Mouse (Mus musculus) G1E (cell line): ENCODE results near the gene Iqcf1. TPM values are rescaled to one million over a fixed set of nuclear protein-coding genes. Genes with fewer than 3 reads are reported as not detected.
A peak's percentile ranks its signal among the peaks of the same experiment; 100 is the strongest.
"Not testable (repeated sequence)": the region's sequence is repeated elsewhere in the genome, so short reads cannot be mapped to it uniquely, and the experiment has no call there.

Experiments used
- ATAC-seq: 2 replicates; pipeline ENCODE4 v1.8.0; 2016; ENCODE audit warnings: mild to moderate bottlenecking; ENCODE audit not compliant: insufficient number of reproducible peaks, poor library complexity, low FRiP score, severe bottlenecking; ENCODE audit errors: extremely low read depth
- DNase-seq: peaks from one replicate; pipeline ENCODE4 v3.0.0; 2012; ENCODE audit warnings: low spot score
- H3K27me3 ChIP-seq: 2 replicates; pipeline ENCODE4 v1.6.1; 2012; ENCODE audit warnings: mild to moderate bottlenecking, low read length, inconsistent platforms; ENCODE audit not compliant: insufficient read depth
- H3K36me3 ChIP-seq: replicated peaks from 2 replicates; pipeline ENCODE3; 2012; ENCODE audit warnings: mild to moderate bottlenecking, inconsistent platforms
- H3K4me1 ChIP-seq: 2 replicates; pipeline ENCODE4 v1.6.1; 2012; ENCODE audit warnings: low read depth, low read length, inconsistent platforms, mixed read lengths; ENCODE audit not compliant: insufficient read depth
- H3K4me3 ChIP-seq: 2 replicates; pipeline ENCODE4 v1.5.1; 2012; ENCODE audit warnings: low read depth, mild to moderate bottlenecking, inconsistent platforms, low read length, moderate library complexity, mixed read lengths
- H3K9me3 ChIP-seq: replicated peaks from 2 replicates; pipeline ENCODE4 v1.6.1; 2012; ENCODE audit warnings: inconsistent platforms
- CTCF ChIP-seq: IDR thresholded peaks from 2 replicates; pipeline ENCODE4 v1.5.1; 2012; ENCODE audit warnings: low read depth, low read length, inconsistent platforms, mixed read lengths
- GATA1 ChIP-seq: IDR thresholded peaks from 2 replicates; pipeline ENCODE4 v1.6.1; 2012; ENCODE audit warnings: borderline replicate concordance, low read length, inconsistent platforms, mixed read lengths
- GATA2 ChIP-seq: IDR thresholded peaks from 2 replicates; pipeline ENCODE4 v1.6.1; 2012; ENCODE audit warnings: low read depth, low read length, inconsistent platforms, borderline replicate concordance
- POLR2AphosphoS5 ChIP-seq: IDR thresholded peaks from 2 replicates; pipeline ENCODE4 v1.6.1; 2012; ENCODE audit warnings: low read depth, low read length, inconsistent platforms; ENCODE audit not compliant: insufficient replicate concordance
- TAL1 ChIP-seq: conservative IDR thresholded peaks from 2 replicates; pipeline ENCODE4 v1.6.1; 2012; ENCODE audit warnings: low read depth, low read length, inconsistent platforms, mixed read lengths
- polyA plus RNA-seq: library from polyadenylated mRNA; stranded (reverse); fragments of >175 nt; gene quantifications from 2 replicates; pipeline ENCODE4 v1.2.3, GENCODE M21; 2012
- total RNA-seq, 2 experiments: library from RNA; stranded (forward) in 1 of 2; stranded (reverse) in 1 of 2; fragments of 200-1000 nt in 1 of 2; fragments of >200 nt in 1 of 2; fragmentation: Nextera tagmentation in 1 of 2; gene quantifications; 2 replicates each; pipeline ENCODE4 v1.2.3; 2014 to 2017

Iqcf1 gene
- total and polyA plus RNA-seq, 3 experiments, result not detected

DNA sequence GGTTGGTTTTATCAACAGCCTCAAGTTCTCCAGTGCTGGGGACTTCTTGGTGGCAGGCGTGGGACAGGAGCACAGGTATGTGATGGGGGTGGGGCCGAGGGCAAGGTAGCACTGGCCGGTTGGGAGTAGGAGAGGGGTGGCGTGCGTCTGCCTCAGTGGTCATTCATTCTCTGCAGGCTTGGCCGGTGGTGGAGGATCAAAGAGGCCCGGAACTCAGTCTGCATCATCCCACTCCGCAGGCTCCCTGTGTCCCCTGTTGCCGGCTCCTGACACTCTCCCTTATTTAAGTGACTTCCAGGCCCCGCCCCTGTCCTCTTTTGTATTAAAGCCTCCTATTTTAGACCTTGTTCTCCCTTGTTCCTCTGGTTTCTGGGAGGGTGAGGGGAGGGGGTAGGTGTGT lies 14.7 kb upstream of the Iqcf1 start:
- ATAC-seq (no peak), DNase-seq (no peak)
- Histone ChIP-seq H3K36me3 (peaks cover 67% of the 10 kb centered on the region), H3K27me3 (no peaks in the 10 kb centered on the region), H3K4me1 (peaks cover 25% of the 10 kb centered on the region), H3K4me3 (no peak overlapping the region), H3K9me3 (no peaks in the 10 kb centered on the region)
- TF ChIP-seq GATA1, result no peak

- peaks cover 48% of the 10 kb centered on the region for H3K36me3 ChIP-seq
- ATAC-seq, result not testable (repeated sequence)
Observed at GRCm38 (mm10) chr9:106487602-106488001, 12.2 kb upstream of the Iqcf1 start.

GRCm38 (mm10) chr9:106501846-106502245 lies 2.1 kb downstream of the Iqcf1 start:
- H3K9me3 ChIP-seq, result no peaks in the 10 kb centered on the region
- H3K4me3 ChIP-seq, result no peak overlapping the region
- H3K27me3 ChIP-seq, result peaks cover 21% of the 10 kb centered on the region
- H3K4me1 ChIP-seq, result no peaks in the 10 kb centered on the region
- no peaks in the 10 kb centered on the region for H3K36me3 ChIP-seq
- DNase-seq (no peak), ATAC-seq (no peak)
- TF ChIP-seq GATA1 (no peak), CTCF (no peak), GATA2 (no peak), TAL1 (no peak), POLR2AphosphoS5 (no peak)

More at GRCm38 (mm10) chr9:106487602-106488001, 12.2 kb upstream of the Iqcf1 start:
- H3K4me3 ChIP-seq, DNase-seq, H3K27me3 ChIP-seq, H3K9me3 ChIP-seq: not testable (repeated sequence)
- peaks cover 12% of the 10 kb centered on the region for H3K4me1 ChIP-seq

- no peak for ATAC-seq
- no peaks in the 10 kb centered on the region for H3K9me3 ChIP-seq
- TF ChIP-seq POLR2AphosphoS5, result no peak
- no peak for TF ChIP-seq TAL1
- TF ChIP-seq GATA1, result no peak
- no peak for TF ChIP-seq GATA2
- TF ChIP-seq CTCF, result no peak
Observed at GRCm38 (mm10) chr9:106504246-106504645, 4.5 kb downstream of the Iqcf1 start.

GRCm38 (mm10) chr9:106509356-106509755 lies 9.6 kb downstream of the Iqcf1 start:
- Histone ChIP-seq H3K4me3 (no peak overlapping the region), H3K27me3 (peaks cover 8% of the 10 kb centered on the region), H3K36me3 (no peaks in the 10 kb centered on the region), H3K9me3 (no peaks in the 10 kb centered on the region), H3K4me1 (peaks cover 21% of the 10 kb centered on the region)
- DNase-seq, result no peak
- TF ChIP-seq GATA2 (no peak), POLR2AphosphoS5 (no peak), GATA1 (no peak), CTCF (no peak), TAL1 (no peak)
- no peak for ATAC-seq

More at GRCm38 (mm10) chr9:106504246-106504645, 4.5 kb downstream of the Iqcf1 start:
- H3K4me3 ChIP-seq, result no peak overlapping the region
- H3K27me3 ChIP-seq, result peaks cover 24% of the 10 kb centered on the region
- no peaks in the 10 kb centered on the region for H3K4me1 ChIP-seq
- H3K36me3 ChIP-seq, result no peaks in the 10 kb centered on the region
- DNase-seq, result no peak

DNA sequence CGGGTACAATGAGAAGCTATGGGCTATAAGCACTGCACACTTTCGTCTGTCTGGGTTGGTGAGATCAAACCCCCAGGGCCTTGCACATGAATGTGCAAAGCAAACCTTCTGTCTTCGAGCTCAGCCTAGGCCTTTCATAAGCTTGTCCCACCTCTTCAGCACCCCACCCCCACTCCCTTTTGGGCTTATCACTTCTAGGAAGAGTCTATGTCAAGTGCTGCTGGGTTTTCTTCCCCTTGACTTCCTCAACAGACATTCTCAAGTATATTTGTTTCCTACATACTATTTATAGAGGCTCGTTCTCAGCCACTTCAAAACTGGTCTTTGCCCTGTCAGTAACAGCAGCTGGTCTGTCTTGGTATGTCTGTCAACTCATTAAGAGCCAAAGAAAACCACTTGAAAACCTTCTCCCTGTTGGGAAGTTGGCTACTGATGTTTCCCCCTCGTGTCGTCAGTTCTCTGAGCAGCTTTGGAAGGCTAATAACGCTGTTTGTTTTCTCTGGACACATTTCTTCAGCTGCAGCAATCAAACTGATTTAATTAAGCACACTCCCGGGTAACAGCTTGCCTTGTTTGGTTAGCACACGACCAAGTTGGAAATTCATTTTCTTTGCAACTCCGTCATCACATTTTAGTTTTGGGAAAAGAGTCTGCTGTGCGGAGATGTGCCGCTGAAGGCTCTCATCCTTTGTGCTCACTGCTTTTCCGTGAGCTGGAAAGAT lies 13.1 kb downstream of the Iqcf1 start:
- H3K36me3 ChIP-seq, result no peaks in the 10 kb centered on the region
- no peaks in the 10 kb centered on the region for H3K9me3 ChIP-seq
- DNase-seq (peak; percentile 43), ATAC-seq (no peak; the same call in 1 of the 2 replicates)
- peaks cover 4% of the 10 kb centered on the region for H3K27me3 ChIP-seq
- H3K4me1 ChIP-seq, result peaks cover 35% of the 10 kb centered on the region
- TF ChIP-seq TAL1 (no peak), CTCF (no peak), POLR2AphosphoS5 (no peak), GATA1 (no peak), GATA2 (no peak)
- H3K4me3 ChIP-seq, result no peak overlapping the region; the same call in 1 of the 2 replicates

DNA sequence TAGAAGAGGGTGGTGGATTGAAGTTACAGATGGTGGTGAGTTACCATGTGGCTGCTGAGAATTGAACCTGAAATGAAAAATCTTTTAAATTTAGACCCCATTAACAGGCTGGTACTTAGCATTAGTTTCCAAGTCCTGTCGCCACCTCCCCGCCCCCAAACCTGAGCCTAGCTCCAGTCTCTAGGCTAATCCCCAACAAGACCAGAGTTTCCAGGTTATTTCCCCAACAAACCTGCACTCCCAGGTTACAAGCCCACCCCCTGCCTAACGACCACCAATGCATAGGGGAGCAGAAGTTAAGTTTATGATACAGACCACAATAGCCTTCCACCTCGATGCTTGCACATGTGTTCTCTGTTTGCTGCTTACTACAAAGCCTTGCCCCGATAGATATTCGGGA lies 13.8 kb downstream of the Iqcf1 start:
- H3K4me3 ChIP-seq, result no peak overlapping the region
- no peaks in the 10 kb centered on the region; the same call in 1 of the 2 replicates for H3K27me3 ChIP-seq
- no peaks in the 10 kb centered on the region for H3K36me3 ChIP-seq
- no peak for DNase-seq
- TF ChIP-seq POLR2AphosphoS5, result no peak
- no peak for TF ChIP-seq CTCF
- no peak for TF ChIP-seq GATA2
- no peak for TF ChIP-seq GATA1
- no peak for TF ChIP-seq TAL1
- peaks cover 40% of the 10 kb centered on the region for H3K4me1 ChIP-seq
- H3K9me3 ChIP-seq, result no peaks in the 10 kb centered on the region
- no peak for ATAC-seq
